Mouse (Mus musculus): ENCODE results near the gene Ralbp1. TPM values are rescaled to one million over a fixed set of nuclear protein-coding genes. Genes with fewer than 3 reads are reported as not detected.
A peak's percentile ranks its signal among the peaks of the same experiment; 100 is the strongest.

The Ralbp1 gene
- polyA plus RNA-seq, 2 experiments, result 15.7 to 36.0 TPM

GRCm38 (mm10) chr17:65867996-65868395 lies 17.6 kb downstream of the Ralbp1 start:
- H3K4me1 ChIP-seq (replicated peaks; ENCODE audit: control insufficient read depth in 2 of 2, insufficient read depth in 2 of 2, low read length in 1 of 2), result peaks cover 0 to 2% of the 10 kb centered on the region in 2 experiments; a peak in 2 of 4 replicates
- no peak for DNase-seq (ENCODE audit: low read depth in 3 of 3, low spot score in 3 of 3)
- 70% methylated on average over 5 of the region's 5 CpGs for WGBS (ENCODE audit: insufficient replicate concordance)
- ATAC-seq (ENCODE audit: insufficient read depth), result no peak
- H3K4me2 ChIP-seq (ENCODE audit: low read depth), result no peak overlapping the region
- no peak overlapping the region for H3K4me3 ChIP-seq (ENCODE audit: insufficient read depth in 1 of 2, low read depth in 2 of 2, low read length in 2 of 2)
- TF ChIP-seq EP300 (IDR thresholded peaks at IDR 0.05; ENCODE audit: low read depth) (no peak), CTCF (IDR thresholded peaks at IDR 0.05; ENCODE audit: low read depth) (no peak)
- H3K9ac ChIP-seq (replicated peaks), result no peak overlapping the region
- no peak overlapping the region for H3K27ac ChIP-seq
- H3K9me3 ChIP-seq (ENCODE audit: control insufficient read depth, low read length), result no peaks in the 10 kb centered on the region
- H3K36me3 ChIP-seq (replicated peaks; ENCODE audit: control insufficient read depth, insufficient read depth, low read depth), result peaks cover 7% of the 10 kb centered on the region
- H3K27me3 ChIP-seq (ENCODE audit: control insufficient read depth, insufficient read depth, low read length), result no peaks in the 10 kb centered on the region

- Histone ChIP-seq H3K36me3 (replicated peaks; ENCODE audit: control insufficient read depth, insufficient read depth, low read depth) (peaks cover 7% of the 10 kb centered on the region), H3K9me3 (ENCODE audit: control insufficient read depth, low read length) (no peaks in the 10 kb centered on the region), H3K4me2 (ENCODE audit: low read depth) (no peak overlapping the region), H3K27ac (no peak overlapping the region), H3K9ac (replicated peaks) (no peak overlapping the region), H3K4me1 (replicated peaks; ENCODE audit: control insufficient read depth in 2 of 2, insufficient read depth in 2 of 2, low read length in 1 of 2) (peaks cover 0 to 2% of the 10 kb centered on the region in 2 experiments; a peak in 2 of 4 replicates), H3K4me3 (ENCODE audit: insufficient read depth in 1 of 2, low read depth in 2 of 2, low read length in 2 of 2) (no peak overlapping the region), H3K27me3 (ENCODE audit: control insufficient read depth, insufficient read depth, low read length) (no peaks in the 10 kb centered on the region)
- TF ChIP-seq EP300 (IDR thresholded peaks at IDR 0.05; ENCODE audit: low read depth) (no peak), CTCF (IDR thresholded peaks at IDR 0.05; ENCODE audit: low read depth) (no peak)
- 62% methylated on average over 3 of the region's 3 CpGs for WGBS (ENCODE audit: insufficient replicate concordance)
- DNase-seq (ENCODE audit: low read depth in 3 of 3, low spot score in 3 of 3), result no peak
- ATAC-seq (ENCODE audit: insufficient read depth), result no peak
Measured at GRCm38 (mm10) chr17:65866201-65866600, 19.4 kb downstream of the Ralbp1 start.

- no peaks in the 10 kb centered on the region for H3K9me3 ChIP-seq (ENCODE audit: control insufficient read depth, low read length)
- no peak overlapping the region for H3K9ac ChIP-seq (replicated peaks)
- TF ChIP-seq CTCF (IDR thresholded peaks at IDR 0.05; ENCODE audit: low read depth), result no peak
- TF ChIP-seq EP300 (IDR thresholded peaks at IDR 0.05; ENCODE audit: low read depth), result no peak
- peaks cover 0 to 2% of the 10 kb centered on the region in 2 experiments; a peak in 2 of 4 replicates for H3K4me1 ChIP-seq (replicated peaks; ENCODE audit: control insufficient read depth in 2 of 2, insufficient read depth in 2 of 2, low read length in 1 of 2)
- no peak overlapping the region for H3K4me3 ChIP-seq (ENCODE audit: insufficient read depth in 1 of 2, low read depth in 2 of 2, low read length in 2 of 2)
- DNase-seq (ENCODE audit: low read depth in 3 of 3, low spot score in 3 of 3), result no peak
- no peaks in the 10 kb centered on the region for H3K27me3 ChIP-seq (ENCODE audit: control insufficient read depth, insufficient read depth, low read length)
- no peak overlapping the region for H3K27ac ChIP-seq
- no peak overlapping the region for H3K4me2 ChIP-seq (ENCODE audit: low read depth)
- no peak for ATAC-seq (ENCODE audit: insufficient read depth)
- H3K36me3 ChIP-seq (replicated peaks; ENCODE audit: control insufficient read depth, insufficient read depth, low read depth), result peaks cover 7% of the 10 kb centered on the region
Measured at GRCm38 (mm10) chr17:65865265-65865664, 20.3 kb downstream of the Ralbp1 start.

- no peaks in the 10 kb centered on the region for H3K27me3 ChIP-seq (ENCODE audit: control insufficient read depth, insufficient read depth, low read length)
- H3K4me2 ChIP-seq (ENCODE audit: low read depth), result no peak overlapping the region
- H3K9ac ChIP-seq (replicated peaks), result no peak overlapping the region
- peak; percentile 76 for TF ChIP-seq CTCF (IDR thresholded peaks at IDR 0.05; ENCODE audit: low read depth)
- TF ChIP-seq EP300 (IDR thresholded peaks at IDR 0.05; ENCODE audit: low read depth), result no peak
- H3K4me1 ChIP-seq (replicated peaks; ENCODE audit: control insufficient read depth in 2 of 2, insufficient read depth in 2 of 2, low read length in 1 of 2), result peaks cover 0 to 1% of the 10 kb centered on the region in 2 experiments; a peak in 2 of 4 replicates
- H3K9me3 ChIP-seq (ENCODE audit: control insufficient read depth, low read length), result no peaks in the 10 kb centered on the region
- 30% methylated on average over 4 of the region's 4 CpGs for WGBS (ENCODE audit: insufficient replicate concordance)
- no peak for ATAC-seq (ENCODE audit: insufficient read depth)
- H3K4me3 ChIP-seq (ENCODE audit: insufficient read depth in 1 of 2, low read depth in 2 of 2, low read length in 2 of 2), result no peak overlapping the region
- H3K36me3 ChIP-seq (replicated peaks; ENCODE audit: control insufficient read depth, insufficient read depth, low read depth), result peaks cover 7% of the 10 kb centered on the region
- DNase-seq (ENCODE audit: low read depth in 3 of 3, low spot score in 3 of 3), result peak in 1 of 3 experiments; percentile 39
- H3K27ac ChIP-seq, result no peak overlapping the region
Measured at GRCm38 (mm10) chr17:65864742-65865141, 20.9 kb downstream of the Ralbp1 start.

GRCm38 (mm10) chr17:65863830-65864229 lies 21.8 kb downstream of the Ralbp1 start:
- DNase-seq (ENCODE audit: low read depth in 3 of 3, low spot score in 3 of 3), result no peak
- Histone ChIP-seq H3K4me1 (replicated peaks; ENCODE audit: control insufficient read depth in 2 of 2, insufficient read depth in 2 of 2, low read length in 1 of 2) (no peaks in the 10 kb centered on the region), H3K9ac (replicated peaks) (no peak overlapping the region), H3K36me3 (replicated peaks; ENCODE audit: control insufficient read depth, insufficient read depth, low read depth) (peaks cover 9% of the 10 kb centered on the region), H3K27ac (no peak overlapping the region), H3K4me2 (ENCODE audit: low read depth) (no peak overlapping the region), H3K27me3 (ENCODE audit: control insufficient read depth, insufficient read depth, low read length) (no peaks in the 10 kb centered on the region), H3K9me3 (ENCODE audit: control insufficient read depth, low read length) (no peaks in the 10 kb centered on the region), H3K4me3 (ENCODE audit: insufficient read depth in 1 of 2, low read depth in 2 of 2, low read length in 2 of 2) (no peak overlapping the region)
- ATAC-seq (ENCODE audit: insufficient read depth), result no peak
- TF ChIP-seq EP300 (IDR thresholded peaks at IDR 0.05; ENCODE audit: low read depth) (no peak), CTCF (IDR thresholded peaks at IDR 0.05; ENCODE audit: low read depth) (no peak)
- whole genome bisulfite sequencing (ENCODE audit: insufficient replicate concordance), result 88% methylated on average over 12 of the region's 12 CpGs
